Mouse (Mus musculus) myocyte (in vitro differentiated cells): ENCODE measurements around the gene Klk10.

ENCODE experiments used
- CEBPB ChIP-seq: IDR thresholded peaks from 2 replicates; pipeline ENCODE4 v1.6.1; 2011; ENCODE audit warnings: mild to moderate bottlenecking, moderate library complexity; ENCODE audit not compliant: poor library complexity, insufficient read depth, severe bottlenecking
- E2F4 ChIP-seq: IDR thresholded peaks from one replicate; pipeline ENCODE4 v1.6.1; 2011; ENCODE audit warnings: mild to moderate bottlenecking, control low read depth, moderate library complexity; ENCODE audit not compliant: insufficient read depth
- MAX ChIP-seq: IDR thresholded peaks from one replicate; pipeline ENCODE4 v1.6.1; 2011; ENCODE audit warnings: low read depth, mild to moderate bottlenecking, control low read depth
- POLR2A ChIP-seq: IDR thresholded peaks from one replicate; pipeline ENCODE4 v1.6.1; 2011; ENCODE audit warnings: low read depth, mild to moderate bottlenecking, control low read depth, moderate library complexity; ENCODE audit not compliant: insufficient read length
- TCF12 ChIP-seq: IDR thresholded peaks from one replicate; pipeline ENCODE4 v1.6.1; 2011; ENCODE audit warnings: mild to moderate bottlenecking, control low read depth; ENCODE audit not compliant: poor library complexity, insufficient read depth, severe bottlenecking
- USF1 ChIP-seq: IDR thresholded peaks from one replicate; pipeline ENCODE4 v1.6.1; 2011; ENCODE audit warnings: low read depth, mild to moderate bottlenecking, control low read depth, moderate library complexity

DNA sequence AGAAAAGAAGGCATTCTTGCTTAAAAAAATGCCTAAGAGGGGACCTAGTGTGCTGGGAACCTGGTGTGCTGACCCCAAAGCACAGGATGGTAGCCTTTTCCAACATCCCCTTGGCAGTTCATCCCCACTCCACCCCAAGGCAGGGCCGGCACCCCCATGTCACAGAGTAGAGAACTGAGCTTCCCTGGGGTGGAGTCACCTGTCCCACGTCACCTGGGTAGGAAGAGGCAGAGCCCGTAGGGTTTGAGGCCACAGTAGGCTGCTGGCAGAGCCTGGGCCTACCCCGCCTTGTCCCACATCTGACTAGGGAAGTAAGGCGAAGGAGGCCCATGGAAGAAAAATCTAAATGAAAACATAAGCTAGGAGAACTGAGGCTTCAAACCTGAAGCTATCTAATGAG lies 6.5 kb upstream of the Klk10 start, which contains the start of gene Klk11:
- TF ChIP-seq CEBPB = no peak
- TF ChIP-seq E2F4 = no peak
- no peak for TF ChIP-seq MAX
- TF ChIP-seq POLR2A = no peak
- no peak for TF ChIP-seq USF1
- no peak for TF ChIP-seq TCF12
